In genomic region chr15:7813531-7814370, GRCm38 (mm10) we compare ENCODE assay signal across 8 mouse cellular contexts. TPM values are rescaled to one million over a fixed set of nuclear protein-coding genes. Genes with fewer than 3 reads are reported as not detected.
DNase-seq lines count a peak whose midpoint lies in the region; ATAC-seq lines count a peak whose summit lies in the region.

No protein-coding gene starts in this region.

- DNase-seq in liver, embryonic 11.5 days (ENCODE audit: low spot score): peak; percentile 31
- no peak for DNase-seq in liver
- peak; percentile 52 for DNase-seq in embryonic facial prominence, embryonic 11.5 days (ENCODE audit: low spot score)
- DNase-seq in hindbrain, embryonic 14.5 days (ENCODE audit: low spot score): no peak
- peak; percentile 17 for DNase-seq in lung, postnatal 14 days
- DNase-seq in gastrocnemius, adult 8-10 months (ENCODE audit: low spot score in 2 of 2): no peak
- DNase-seq in gastrocnemius, postnatal 14 days: no peak

- 2% methylated on average over 44 of the region's 45 CpGs for WGBS in liver, embryonic 11.5 days
- WGBS in embryonic facial prominence, embryonic 11.5 days: under 1% methylated on average over 42 of the region's 45 CpGs
- WGBS in hindbrain, embryonic 14.5 days: under 1% methylated on average over 40 of the region's 45 CpGs
- under 1% methylated on average over 34 of the region's 45 CpGs for WGBS in stomach, embryonic 16.5 days

- no peak overlapping the region for H3K27ac ChIP-seq in liver, embryonic 11.5 days (ENCODE audit: low read depth, low read length)
- no peak overlapping the region for H3K27ac ChIP-seq in embryonic facial prominence, embryonic 11.5 days (replicated peaks; ENCODE audit: low read depth, low read length)
- H3K27ac ChIP-seq in hindbrain, embryonic 14.5 days: no peak overlapping the region
- H3K27ac ChIP-seq in stomach, embryonic 16.5 days (ENCODE audit: low read length): peak overlapping the region; percentile 58; the same call in 1 of the 2 replicates

- no peak for ATAC-seq in liver, embryonic 11.5 days (replicated peaks; ENCODE audit: low FRiP score)
- ATAC-seq in embryonic facial prominence, embryonic 11.5 days (replicated peaks; ENCODE audit: insufficient number of reproducible peaks, low FRiP score, low TSS enrichment, low read depth): 0 out of 2 replicates have a peak, but pooled peaks have one; percentile 14
- peak; percentile 24 for ATAC-seq in hindbrain, embryonic 14.5 days (ENCODE audit: low FRiP score)
- no peak for ATAC-seq in stomach, embryonic 16.5 days (ENCODE audit: insufficient read depth, low FRiP score)

- no peaks in the 10 kb centered on the region for H3K9me3 ChIP-seq in liver, embryonic 11.5 days (ENCODE audit: control insufficient read depth, low read length)
- no peaks in the 10 kb centered on the region for H3K9me3 ChIP-seq in embryonic facial prominence, embryonic 11.5 days (replicated peaks; ENCODE audit: control insufficient read depth, low read length)
- H3K9me3 ChIP-seq in hindbrain, embryonic 14.5 days (ENCODE audit: control insufficient read depth, low read length): no peaks in the 10 kb centered on the region
- no peaks in the 10 kb centered on the region for H3K9me3 ChIP-seq in stomach, embryonic 16.5 days (replicated peaks; ENCODE audit: control insufficient read depth, low read length)

- intact Hi-C loops in gastrocnemius, postnatal 14 days (cut with DNase I; ENCODE audit: low total_unique reads): no loop called here

- peak overlapping the region; percentile 46 for H3K4me3 ChIP-seq in liver, embryonic 11.5 days (ENCODE audit: low read depth, low read length)
- H3K4me3 ChIP-seq in embryonic facial prominence, embryonic 11.5 days (ENCODE audit: low read depth, low read length): peak overlapping the region; percentile 38
- peak overlapping the region; percentile 50 for H3K4me3 ChIP-seq in hindbrain, embryonic 14.5 days (replicated peaks; ENCODE audit: low read length)
- peak overlapping the region; percentile 66 for H3K4me3 ChIP-seq in stomach, embryonic 16.5 days (replicated peaks; ENCODE audit: low read length)

- H3K4me2 ChIP-seq in liver, embryonic 11.5 days: peak overlapping the region; percentile 67
- H3K4me2 ChIP-seq in embryonic facial prominence, embryonic 11.5 days (ENCODE audit: low read depth, low read length): peak overlapping the region; percentile 81
- peak overlapping the region; percentile 96 for H3K4me2 ChIP-seq in hindbrain, embryonic 14.5 days (replicated peaks)
- H3K4me2 ChIP-seq in stomach, embryonic 16.5 days (ENCODE audit: low read depth, low read length): peak overlapping the region; percentile 93

- H3K27me3 ChIP-seq in liver, embryonic 11.5 days (replicated peaks; ENCODE audit: control insufficient read depth, insufficient read depth, low read length): peaks cover 98% of the 10 kb centered on the region
- H3K27me3 ChIP-seq in embryonic facial prominence, embryonic 11.5 days (ENCODE audit: control insufficient read depth, insufficient read depth, low read length): peaks cover 76% of the 10 kb centered on the region
- H3K27me3 ChIP-seq in hindbrain, embryonic 14.5 days (ENCODE audit: control insufficient read depth, insufficient read depth, low read length): peaks cover 98% of the 10 kb centered on the region
- peaks cover 54% of the 10 kb centered on the region for H3K27me3 ChIP-seq in stomach, embryonic 16.5 days (ENCODE audit: control insufficient read depth, insufficient read depth, low read length)

- H3K36me3 ChIP-seq in liver, embryonic 11.5 days (ENCODE audit: control insufficient read depth, insufficient read depth, low read length): no peaks in the 10 kb centered on the region
- H3K36me3 ChIP-seq in embryonic facial prominence, embryonic 11.5 days (replicated peaks; ENCODE audit: control insufficient read depth, insufficient read depth, low read depth, low read length): no peaks in the 10 kb centered on the region
- no peaks in the 10 kb centered on the region for H3K36me3 ChIP-seq in hindbrain, embryonic 14.5 days (replicated peaks; ENCODE audit: control insufficient read depth, insufficient read depth)
- no peaks in the 10 kb centered on the region for H3K36me3 ChIP-seq in stomach, embryonic 16.5 days (ENCODE audit: control insufficient read depth, insufficient read depth, low read length)

- no peaks in the 10 kb centered on the region; the same call in 1 of the 2 replicates for H3K4me1 ChIP-seq in liver, embryonic 11.5 days (replicated peaks; ENCODE audit: control insufficient read depth, insufficient read depth, low read length)
- peaks cover 3% of the 10 kb centered on the region for H3K4me1 ChIP-seq in embryonic facial prominence, embryonic 11.5 days (ENCODE audit: control insufficient read depth, insufficient read depth, low read length)
- peaks cover 32% of the 10 kb centered on the region for H3K4me1 ChIP-seq in hindbrain, embryonic 14.5 days (replicated peaks; ENCODE audit: control insufficient read depth, insufficient read depth, low read length)
- H3K4me1 ChIP-seq in stomach, embryonic 16.5 days (ENCODE audit: control insufficient read depth, insufficient read depth, low read length): peaks cover 18% of the 10 kb centered on the region

- no peak overlapping the region for H3K9ac ChIP-seq in liver, embryonic 11.5 days (ENCODE audit: low read depth, low read length)
- no peak overlapping the region; the same call in 1 of the 2 replicates for H3K9ac ChIP-seq in embryonic facial prominence, embryonic 11.5 days (replicated peaks; ENCODE audit: low read length)
- H3K9ac ChIP-seq in hindbrain, embryonic 14.5 days: peak overlapping the region; percentile 50
- peak overlapping the region; percentile 72 for H3K9ac ChIP-seq in stomach, embryonic 16.5 days (ENCODE audit: low read length)

RNA-seq across cellular contexts. Expression of gene Gdnf, which starts 3.1 kb away (rescaled TPM):
- 0.33 and 0.38 TPM in 2 replicates for polyA plus RNA-seq in liver, embryonic 11.5 days (2014; fragmentation: Nextera tagmentation; extraction: Ambion mirVana)
- 0.70 and 1.1 TPM in 2 replicates for polyA plus RNA-seq in embryonic facial prominence, embryonic 11.5 days (2014; fragmentation: Nextera tagmentation; extraction: Ambion mirVana)
- polyA plus RNA-seq in hindbrain, embryonic 14.5 days (2014; fragmentation: Nextera tagmentation; extraction: Ambion mirVana): 0.19 and 0.39 TPM in 2 replicates
- 1.4 and 1.5 TPM in 2 replicates for polyA plus RNA-seq in stomach, embryonic 16.5 days (2015; fragmentation: Nextera tagmentation; extraction: Ambion mirVana)
- total RNA-seq in gastrocnemius, adult 8-10 months (2022): under 1 TPM; 0.11 to 0.48 (median 0.30) TPM
- total RNA-seq in gastrocnemius, postnatal 14 days (2021): under 1 TPM; 0.51 to 0.57 TPM

Comparison
In these comparisons a context has a peak if more than half of its experiments do, and no peak if none do; other contexts are left out.
1. DNase-seq: peak in liver, embryonic 11.5 days (single experiment), embryonic facial prominence, embryonic 11.5 days (single experiment) and lung, postnatal 14 days (single experiment); none in liver (single experiment), hindbrain, embryonic 14.5 days (single experiment), gastrocnemius, adult 8-10 months (0 of 2) and gastrocnemius, postnatal 14 days (single experiment).
2. ATAC-seq: peak in embryonic facial prominence, embryonic 11.5 days (single experiment) and hindbrain, embryonic 14.5 days (single experiment); none in liver, embryonic 11.5 days (single experiment) and stomach, embryonic 16.5 days (single experiment).
3. H3K9ac ChIP-seq: peak in hindbrain, embryonic 14.5 days (single experiment) and stomach, embryonic 16.5 days (single experiment); none in liver, embryonic 11.5 days (single experiment) and embryonic facial prominence, embryonic 11.5 days (single experiment).
4. Peak in every context shown above with its lines, with median percentiles within 50 percentile points of each other: H3K4me2 ChIP-seq and H3K4me3 ChIP-seq.